Mouse (Mus musculus) G1E (cell line): Measurements from ENCODE around the gene Slc44a5. TPM values are rescaled to one million over a fixed set of nuclear protein-coding genes. Genes with fewer than 3 reads are reported as not detected.

ENCODE experiments used
- ATAC-seq: 2 replicates; pipeline ENCODE4 v1.8.0; 2016; ENCODE audit warnings: mild to moderate bottlenecking; ENCODE audit not compliant: insufficient number of reproducible peaks, poor library complexity, low FRiP score, severe bottlenecking; ENCODE audit errors: extremely low read depth
- DNase-seq: peaks from one replicate; pipeline ENCODE4 v3.0.0; 2012; ENCODE audit warnings: low spot score
- H3K27me3 ChIP-seq: 2 replicates; pipeline ENCODE4 v1.6.1; 2012; ENCODE audit warnings: mild to moderate bottlenecking, low read length, inconsistent platforms; ENCODE audit not compliant: insufficient read depth
- H3K36me3 ChIP-seq: replicated peaks from 2 replicates; pipeline ENCODE3; 2012; ENCODE audit warnings: mild to moderate bottlenecking, inconsistent platforms
- H3K4me1 ChIP-seq: 2 replicates; pipeline ENCODE4 v1.6.1; 2012; ENCODE audit warnings: low read depth, low read length, inconsistent platforms, mixed read lengths; ENCODE audit not compliant: insufficient read depth
- H3K4me3 ChIP-seq: 2 replicates; pipeline ENCODE4 v1.5.1; 2012; ENCODE audit warnings: low read depth, mild to moderate bottlenecking, inconsistent platforms, low read length, moderate library complexity, mixed read lengths
- H3K9me3 ChIP-seq: replicated peaks from 2 replicates; pipeline ENCODE4 v1.6.1; 2012; ENCODE audit warnings: inconsistent platforms
- CTCF ChIP-seq: IDR thresholded peaks from 2 replicates; pipeline ENCODE4 v1.5.1; 2012; ENCODE audit warnings: low read depth, low read length, inconsistent platforms, mixed read lengths
- GATA1 ChIP-seq: IDR thresholded peaks from 2 replicates; pipeline ENCODE4 v1.6.1; 2012; ENCODE audit warnings: borderline replicate concordance, low read length, inconsistent platforms, mixed read lengths
- GATA2 ChIP-seq: IDR thresholded peaks from 2 replicates; pipeline ENCODE4 v1.6.1; 2012; ENCODE audit warnings: low read depth, low read length, inconsistent platforms, borderline replicate concordance
- POLR2AphosphoS5 ChIP-seq: IDR thresholded peaks from 2 replicates; pipeline ENCODE4 v1.6.1; 2012; ENCODE audit warnings: low read depth, low read length, inconsistent platforms; ENCODE audit not compliant: insufficient replicate concordance
- TAL1 ChIP-seq: conservative IDR thresholded peaks from 2 replicates; pipeline ENCODE4 v1.6.1; 2012; ENCODE audit warnings: low read depth, low read length, inconsistent platforms, mixed read lengths
- polyA plus RNA-seq: library from polyadenylated mRNA; stranded (reverse); fragments of >175 nt; gene quantifications from 2 replicates; pipeline ENCODE4 v1.2.3, GENCODE M21; 2012
- total RNA-seq, 2 experiments: library from RNA; stranded (forward) in 1 of 2; stranded (reverse) in 1 of 2; fragments of 200-1000 nt in 1 of 2; fragments of >200 nt in 1 of 2; fragmentation: Nextera tagmentation in 1 of 2; gene quantifications; 2 replicates each; pipeline ENCODE4 v1.2.3; 2014 to 2017

The Slc44a5 gene
- total and polyA plus RNA-seq, 3 experiments: 0.16 TPM; not detected in 2

GRCm38 (mm10) chr3:154208479-154208878 is 235.2 kb downstream of the Slc44a5 start:
- Histone ChIP-seq H3K4me3 (no peak overlapping the region), H3K9me3 (peaks cover 16% of the 10 kb centered on the region), H3K36me3 (no peaks in the 10 kb centered on the region), H3K4me1 (no peaks in the 10 kb centered on the region), H3K27me3 (no peaks in the 10 kb centered on the region)
- ATAC-seq: no peak
- no peak for DNase-seq
- TF ChIP-seq GATA1: no peak
- TF ChIP-seq CTCF: no peak
- no peak for TF ChIP-seq GATA2

GRCm38 (mm10) chr3:154209201-154209754 is 236.0 kb downstream of the Slc44a5 start:
- DNase-seq (no peak), ATAC-seq (no peak)
- Histone ChIP-seq H3K36me3 (no peaks in the 10 kb centered on the region), H3K4me1 (no peaks in the 10 kb centered on the region), H3K9me3 (peaks cover 16% of the 10 kb centered on the region), H3K27me3 (no peaks in the 10 kb centered on the region), H3K4me3 (no peak overlapping the region)
- TF ChIP-seq GATA2: no peak
- TF ChIP-seq POLR2AphosphoS5: no peak
- no peak for TF ChIP-seq GATA1
- TF ChIP-seq CTCF: no peak
- TF ChIP-seq TAL1: no peak

- no peak for TF ChIP-seq GATA1
- TF ChIP-seq CTCF: no peak
- TF ChIP-seq TAL1: no peak
- TF ChIP-seq POLR2AphosphoS5: no peak
- TF ChIP-seq GATA2: no peak
- DNase-seq (no peak), ATAC-seq (no peak)
- no peaks in the 10 kb centered on the region for H3K27me3 ChIP-seq
- H3K9me3 ChIP-seq: peaks cover 19% of the 10 kb centered on the region
- H3K36me3 ChIP-seq: no peaks in the 10 kb centered on the region
- H3K4me3 ChIP-seq: no peak overlapping the region
- no peaks in the 10 kb centered on the region for H3K4me1 ChIP-seq
Measured at GRCm38 (mm10) chr3:154209776-154210430, 236.7 kb downstream of the Slc44a5 start.

- no peak for DNase-seq
- ATAC-seq: no peak
- Histone ChIP-seq H3K27me3 (no peaks in the 10 kb centered on the region), H3K4me1 (no peaks in the 10 kb centered on the region), H3K4me3 (no peak overlapping the region), H3K36me3 (no peaks in the 10 kb centered on the region), H3K9me3 (peaks cover 21% of the 10 kb centered on the region)
- TF ChIP-seq POLR2AphosphoS5: no peak
- TF ChIP-seq CTCF: no peak
- no peak for TF ChIP-seq GATA2
- no peak for TF ChIP-seq TAL1
- no peak for TF ChIP-seq GATA1
Measured at GRCm38 (mm10) chr3:154210431-154211055, 237.3 kb downstream of the Slc44a5 start.

- no peak overlapping the region for H3K4me3 ChIP-seq
- H3K36me3 ChIP-seq: no peaks in the 10 kb centered on the region
- ATAC-seq (no peak), DNase-seq (no peak)
- TF ChIP-seq POLR2AphosphoS5 (no peak), GATA1 (no peak), GATA2 (no peak), TAL1 (no peak), CTCF (no peak)
- peaks cover 25% of the 10 kb centered on the region for H3K9me3 ChIP-seq
- H3K27me3 ChIP-seq: no peaks in the 10 kb centered on the region
- no peaks in the 10 kb centered on the region for H3K4me1 ChIP-seq
Measured at GRCm38 (mm10) chr3:154212551-154212950, 239.3 kb downstream of the Slc44a5 start.

GRCm38 (mm10) chr3:154215309-154215708 is 242.1 kb downstream of the Slc44a5 start:
- no peak for ATAC-seq

More at GRCm38 (mm10) chr3:154215309-154215708, 242.1 kb downstream of the Slc44a5 start:
- Histone ChIP-seq H3K36me3 (no peaks in the 10 kb centered on the region), H3K9me3 (peaks cover 39% of the 10 kb centered on the region), H3K27me3 (no peaks in the 10 kb centered on the region), H3K4me1 (no peaks in the 10 kb centered on the region), H3K4me3 (no peak overlapping the region)
- TF ChIP-seq GATA2: no peak
- no peak for DNase-seq
